Mouse (Mus musculus) limb, embryonic 15.5 days (tissue): ENCODE measurements around the gene Ankrd12. TPM values are rescaled to one million over a fixed set of nuclear protein-coding genes. Genes with fewer than 3 reads are reported as not detected.

ENCODE experiments used
- ATAC-seq: fragments of 200-750 bp; cut with Nextera tagmentation; 2 replicates; pipeline ENCODE4 v1.8.0; 2017; ENCODE audit warnings: low read depth, moderate TSS enrichment; ENCODE audit not compliant: insufficient number of reproducible peaks, low FRiP score, low TSS enrichment
- H3K27ac ChIP-seq: fragments of 300-500 bp; sonication (generic); 2 replicates; pipeline ENCODE4 v1.5.1; 2015; ENCODE audit warnings: moderate library complexity, mild to moderate bottlenecking, inconsistent platforms
- H3K27me3 ChIP-seq: fragments of 300-500 bp; sonication (generic); 2 replicates; pipeline ENCODE4 v1.6.1; 2015; ENCODE audit warnings: inconsistent platforms
- H3K36me3 ChIP-seq: fragments of 300-500 bp; sonication (generic); 2 replicates; pipeline ENCODE4 v1.6.1; 2015; ENCODE audit warnings: inconsistent platforms
- H3K4me1 ChIP-seq: fragments of 300-500 bp; sonication (generic); 2 replicates; pipeline ENCODE4 v1.6.1; 2015; ENCODE audit warnings: inconsistent platforms
- H3K4me2 ChIP-seq: fragments of 300-500 bp; sonication (generic); 2 replicates; pipeline ENCODE4 v1.6.1; 2015; ENCODE audit warnings: mild to moderate bottlenecking, inconsistent platforms
- H3K4me3 ChIP-seq: fragments of 300-500 bp; sonication (generic); 2 replicates; pipeline ENCODE4 v1.5.1; 2015; ENCODE audit warnings: mild to moderate bottlenecking, inconsistent platforms
- H3K9ac ChIP-seq: fragments of 300-500 bp; sonication (generic); 2 replicates; pipeline ENCODE4 v1.6.1; 2015; ENCODE audit warnings: inconsistent platforms
- H3K9me3 ChIP-seq: fragments of 300-500 bp; sonication (generic); 2 replicates; pipeline ENCODE4 v1.6.1; 2016; ENCODE audit warnings: inconsistent platforms
- WGBS: fragments of 180-500 bp; shearing (Covaris S2); methylation state at CpG from one replicate; pipeline ENCODE4 v1.1.7; 2015; 5-methylcytosine and 5-hydroxymethylcytosine counted together
- polyA plus RNA-seq: library from polyadenylated mRNA; unstranded; fragments of >200 nt; fragmentation: Nextera tagmentation; extraction: Ambion mirVana; gene quantifications from 2 replicates; pipeline ENCODE4 v1.2.1, GENCODE M21; 2015

Ankrd12 gene
- polyA plus RNA-seq: 24.6 and 27.2 TPM in 2 replicates

GRCm38 (mm10) chr17:66076934-66077333 lies at the start of gene Ankrd12:
Gene Ankrd12, minus strand, starts transcription at chr17:66077089.
- WGBS: under 1% methylated on average over 53 of the region's 53 CpGs
- peak; percentile 98 for ATAC-seq
- Histone ChIP-seq H3K4me1 (0 out of 2 replicates have a peak, but pooled peaks cover 8% of the 10 kb centered on the region), H3K4me2 (peak within 1 kb of the TSS; percentile 74), H3K9me3 (no peaks in the 10 kb centered on the region), H3K36me3 (peaks cover 21% of the 10 kb centered on the region), H3K27ac (peak within 1 kb of the TSS; percentile 93), H3K9ac (peak within 1 kb of the TSS; percentile 76), H3K27me3 (no peaks in the 10 kb centered on the region), H3K4me3 (peak within 1 kb of the TSS; percentile 98)

GRCm38 (mm10) chr17:66125211-66125610 lies 48.3 kb upstream of the Ankrd12 start:
- Histone ChIP-seq H3K4me3 (no peak overlapping the region), H3K27ac (no peak overlapping the region), H3K4me2 (no peak overlapping the region), H3K9me3 (no peaks in the 10 kb centered on the region), H3K4me1 (peaks cover 8% of the 10 kb centered on the region; the same call in 1 of the 2 replicates), H3K36me3 (peaks cover 24% of the 10 kb centered on the region), H3K9ac (no peak overlapping the region), H3K27me3 (no peaks in the 10 kb centered on the region)
- no peak for ATAC-seq
- 64% methylated on average over 5 of the region's 5 CpGs for WGBS

GRCm38 (mm10) chr17:66123816-66124610 lies 47.1 kb upstream of the Ankrd12 start:
- Histone ChIP-seq H3K27me3 (no peaks in the 10 kb centered on the region), H3K4me2 (peak overlapping the region; percentile 59), H3K9ac (peak overlapping the region; percentile 41), H3K36me3 (peaks cover 25% of the 10 kb centered on the region), H3K27ac (peak overlapping the region; percentile 88), H3K4me1 (peaks cover 8% of the 10 kb centered on the region; the same call in 1 of the 2 replicates), H3K4me3 (peak overlapping the region; percentile 67), H3K9me3 (no peaks in the 10 kb centered on the region)
- WGBS: 2% methylated on average over 20 of the region's 20 CpGs
- no peak for ATAC-seq

- Histone ChIP-seq H3K9ac (peak within 1 kb of the TSS; percentile 41), H3K27ac (peak within 1 kb of the TSS; percentile 88), H3K4me3 (peak within 1 kb of the TSS; percentile 67), H3K4me2 (peak within 1 kb of the TSS; percentile 59), H3K9me3 (no peaks in the 10 kb centered on the region), H3K4me1 (peaks cover 8% of the 10 kb centered on the region; the same call in 1 of the 2 replicates), H3K27me3 (no peaks in the 10 kb centered on the region), H3K36me3 (peaks cover 32% of the 10 kb centered on the region)
- 6% methylated on average over 45 of the region's 45 CpGs for WGBS
- peak; percentile 78 for ATAC-seq
These were observed 46.4 kb upstream of the Ankrd12 start, which contains the start of gene Ddx11 for GRCm38 (mm10) chr17:66123066-66123815. Gene Ddx11, plus strand, starts transcription at chr17:66123520.

- Histone ChIP-seq H3K4me1 (peaks cover 8% of the 10 kb centered on the region; the same call in 1 of the 2 replicates), H3K36me3 (peaks cover 43% of the 10 kb centered on the region), H3K27ac (no peak overlapping the region), H3K27me3 (no peaks in the 10 kb centered on the region), H3K9ac (no peak overlapping the region), H3K4me3 (no peak overlapping the region), H3K9me3 (no peaks in the 10 kb centered on the region), H3K4me2 (no peak overlapping the region)
- WGBS: 84% methylated on average over 1 of the region's 1 CpGs
- ATAC-seq: no peak
These were observed 43.8 kb upstream of the Ankrd12 start for GRCm38 (mm10) chr17:66120701-66121100.

- Histone ChIP-seq H3K9me3 (no peaks in the 10 kb centered on the region), H3K4me2 (no peak overlapping the region), H3K36me3 (peaks cover 60% of the 10 kb centered on the region), H3K27me3 (no peaks in the 10 kb centered on the region), H3K27ac (no peak overlapping the region), H3K4me3 (no peak overlapping the region), H3K9ac (no peak overlapping the region), H3K4me1 (0 out of 2 replicates have a peak, but pooled peaks cover under 1% of the 10 kb centered on the region)
- WGBS: 89% methylated on average over 8 of the region's 8 CpGs
- ATAC-seq: no peak
These were observed 42.1 kb upstream of the Ankrd12 start for GRCm38 (mm10) chr17:66118991-66119390.

GRCm38 (mm10) chr17:66112166-66112565 lies 35.3 kb upstream of the Ankrd12 start:
- Histone ChIP-seq H3K36me3 (peaks cover 38% of the 10 kb centered on the region), H3K27ac (no peak overlapping the region), H3K9me3 (no peaks in the 10 kb centered on the region), H3K9ac (peak overlapping the region; percentile 76), H3K27me3 (no peaks in the 10 kb centered on the region), H3K4me3 (peak overlapping the region; percentile 94), H3K4me1 (peaks cover 15% of the 10 kb centered on the region), H3K4me2 (peak overlapping the region; percentile 56)
- no peak for ATAC-seq
- 35% methylated on average over 4 of the region's 4 CpGs for WGBS

- under 1% methylated on average over 41 of the region's 41 CpGs for WGBS
- Histone ChIP-seq H3K4me2 (peak within 1 kb of the TSS; percentile 56), H3K9me3 (no peaks in the 10 kb centered on the region), H3K27ac (peak within 1 kb of the TSS; percentile 84), H3K27me3 (no peaks in the 10 kb centered on the region), H3K9ac (peak within 1 kb of the TSS; percentile 76), H3K4me1 (peaks cover 17% of the 10 kb centered on the region), H3K36me3 (peaks cover 31% of the 10 kb centered on the region), H3K4me3 (peak within 1 kb of the TSS; percentile 94)
- ATAC-seq: peak; percentile 94
These were observed 34.6 kb upstream of the Ankrd12 start, which contains the start of gene Washc1 for GRCm38 (mm10) chr17:66111402-66111959. Gene Washc1, plus strand, starts transcription at chr17:66111545.

GRCm38 (mm10) chr17:66110746-66111145 lies 33.9 kb upstream of the Ankrd12 start:
- Histone ChIP-seq H3K36me3 (peaks cover 24% of the 10 kb centered on the region), H3K27me3 (no peaks in the 10 kb centered on the region), H3K4me3 (peak overlapping the region; percentile 94), H3K9me3 (no peaks in the 10 kb centered on the region), H3K4me1 (peaks cover 17% of the 10 kb centered on the region), H3K27ac (no peak overlapping the region), H3K9ac (peak overlapping the region; percentile 14; the same call in 1 of the 2 replicates), H3K4me2 (peak overlapping the region; percentile 56)
- ATAC-seq: no peak
- whole genome bisulfite sequencing: 40% methylated on average over 6 of the region's 6 CpGs

GRCm38 (mm10) chr17:66108198-66108597 lies 31.3 kb upstream of the Ankrd12 start:
- H3K4me2 ChIP-seq: no peak overlapping the region
- no peak overlapping the region for H3K4me3 ChIP-seq
- no peaks in the 10 kb centered on the region for H3K9me3 ChIP-seq
- ATAC-seq: no peak
- H3K27me3 ChIP-seq: no peaks in the 10 kb centered on the region
- H3K9ac ChIP-seq: no peak overlapping the region
- no peak overlapping the region for H3K27ac ChIP-seq
- 72% methylated on average over 4 of the region's 4 CpGs for WGBS
- H3K36me3 ChIP-seq: no peaks in the 10 kb centered on the region
- H3K4me1 ChIP-seq: peaks cover 17% of the 10 kb centered on the region

- Histone ChIP-seq H3K4me2 (no peak overlapping the region), H3K4me1 (peaks cover 14% of the 10 kb centered on the region), H3K4me3 (no peak overlapping the region), H3K36me3 (no peaks in the 10 kb centered on the region), H3K9ac (no peak overlapping the region), H3K9me3 (no peaks in the 10 kb centered on the region), H3K27me3 (no peaks in the 10 kb centered on the region), H3K27ac (no peak overlapping the region)
- ATAC-seq: no peak
- 63% methylated on average over 8 of the region's 8 CpGs for WGBS
These were observed 30.6 kb upstream of the Ankrd12 start for GRCm38 (mm10) chr17:66107466-66107865.
